8 mouse cellular contexts compared by ENCODE assay signal in genomic region chrX:152143941-152144741, GRCm38 (mm10). TPM values are rescaled to one million over a fixed set of nuclear protein-coding genes. Genes with fewer than 3 reads are reported as not detected.
DNase-seq lines count a peak whose midpoint lies in the region; ATAC-seq lines count a peak whose summit lies in the region.

Iqsec2 (plus strand) TSS chrX:152144268.

- peak within 1 kb of the TSS; percentile 52 for H3K9ac ChIP-seq in embryonic facial prominence, embryonic 12.5 days
- H3K9ac ChIP-seq in heart, embryonic 14.5 days (ENCODE audit: low read length), result peak within 1 kb of the TSS; percentile 73
- peak within 1 kb of the TSS; percentile 71 for H3K9ac ChIP-seq in lung, embryonic 16.5 days (ENCODE audit: low read length)

- 22% methylated on average over 53 of the region's 78 CpGs for WGBS in embryonic facial prominence, embryonic 12.5 days
- 14% methylated on average over 21 of the region's 78 CpGs for WGBS in heart, embryonic 14.5 days
- WGBS in lung, embryonic 16.5 days, result 17% methylated on average over 13 of the region's 78 CpGs

- no peaks in the 10 kb centered on the region; the same call in 1 of the 2 replicates for H3K4me1 ChIP-seq in embryonic facial prominence, embryonic 12.5 days
- H3K4me1 ChIP-seq in heart, embryonic 14.5 days (ENCODE audit: control insufficient read depth in 2 of 2, insufficient read depth in 2 of 2, low read length in 2 of 2), result peaks cover 9 to 10% of the 10 kb centered on the region in 2 experiments; a peak in 3 of 4 replicates
- H3K4me1 ChIP-seq in lung, embryonic 16.5 days (replicated peaks; ENCODE audit: control insufficient read depth, insufficient read depth, low read length), result 0 out of 2 replicates have a peak, but pooled peaks cover 2% of the 10 kb centered on the region

- no peak within 1 kb of the TSS for H3K27ac ChIP-seq in embryonic facial prominence, embryonic 12.5 days
- H3K27ac ChIP-seq in heart, embryonic 14.5 days (replicated peaks in 1 of 2; ENCODE audit: control insufficient read depth in 1 of 2, insufficient read depth in 1 of 2, low read depth in 2 of 2, low read length in 2 of 2), result no peak within 1 kb of the TSS
- H3K27ac ChIP-seq in lung, embryonic 16.5 days (ENCODE audit: low read length), result no peak within 1 kb of the TSS

- H3K4me2 ChIP-seq in embryonic facial prominence, embryonic 12.5 days (replicated peaks), result peak within 1 kb of the TSS; percentile 74
- H3K4me2 ChIP-seq in heart, embryonic 14.5 days (ENCODE audit: low read length), result peak within 1 kb of the TSS; percentile 79
- H3K4me2 ChIP-seq in lung, embryonic 16.5 days (ENCODE audit: low read depth, low read length), result peak within 1 kb of the TSS; percentile 84

- peak; percentile 42 to 59 for DNase-seq in cerebellum, adult 18-20 months
- DNase-seq in cerebellum, postnatal 4 days (ENCODE audit: low spot score in 2 of 2), result no peak
- DNase-seq in R1 (ENCODE audit: low read depth, low spot score), result peak; percentile 15
- peak; percentile 48 to 55 for DNase-seq in kidney, postnatal 4 days
- DNase-seq in right cerebral cortex, postnatal 14 days, result peak; percentile 24

- no peaks in the 10 kb centered on the region for H3K9me3 ChIP-seq in embryonic facial prominence, embryonic 12.5 days
- H3K9me3 ChIP-seq in heart, embryonic 14.5 days (ENCODE audit: control insufficient read depth, low read length), result no peaks in the 10 kb centered on the region
- no peaks in the 10 kb centered on the region for H3K9me3 ChIP-seq in lung, embryonic 16.5 days (ENCODE audit: control insufficient read depth, low read length)

- H3K36me3 ChIP-seq in embryonic facial prominence, embryonic 12.5 days, result no peaks in the 10 kb centered on the region
- H3K36me3 ChIP-seq in heart, embryonic 14.5 days (ENCODE audit: control insufficient read depth, insufficient read depth, low read length), result no peaks in the 10 kb centered on the region
- no peaks in the 10 kb centered on the region for H3K36me3 ChIP-seq in lung, embryonic 16.5 days (ENCODE audit: control insufficient read depth, insufficient read depth, low read length)

- ATAC-seq in embryonic facial prominence, embryonic 12.5 days (ENCODE audit: insufficient number of reproducible peaks, insufficient read depth, low FRiP score, low TSS enrichment), result peak; percentile 76
- ATAC-seq in heart, embryonic 14.5 days (ENCODE audit: insufficient number of reproducible peaks, insufficient read depth, low FRiP score, low read depth), result peak; percentile 79
- ATAC-seq in lung, embryonic 16.5 days (ENCODE audit: low read depth), result peak; percentile 76

- H3K4me3 ChIP-seq in embryonic facial prominence, embryonic 12.5 days, result peak within 1 kb of the TSS; percentile 55
- H3K4me3 ChIP-seq in heart, embryonic 14.5 days (ENCODE audit: control insufficient read depth in 1 of 2, insufficient read depth in 1 of 2, low read depth in 1 of 2, low read length in 2 of 2), result peak within 1 kb of the TSS; percentile 64
- H3K4me3 ChIP-seq in lung, embryonic 16.5 days (ENCODE audit: low read length), result peak within 1 kb of the TSS; percentile 65

- H3K27me3 ChIP-seq in embryonic facial prominence, embryonic 12.5 days, result peaks cover 63% of the 10 kb centered on the region
- peaks cover 43% of the 10 kb centered on the region for H3K27me3 ChIP-seq in heart, embryonic 14.5 days (ENCODE audit: control insufficient read depth, insufficient read depth, low read length)
- H3K27me3 ChIP-seq in lung, embryonic 16.5 days (ENCODE audit: control insufficient read depth, insufficient read depth, low read depth, low read length), result peaks cover 42% of the 10 kb centered on the region

RNA-seq across cellular contexts. Expression of gene Iqsec2, which starts in this region (rescaled TPM):
- polyA plus RNA-seq in embryonic facial prominence, embryonic 12.5 days (2016; fragmentation: Nextera tagmentation; extraction: Ambion mirVana), result 2.4 and 2.7 TPM in 2 replicates
- 45.0 and 45.9 TPM in 2 replicates for polyA plus RNA-seq in heart, embryonic 14.5 days (2014; fragmentation: Nextera tagmentation; extraction: Ambion mirVana)
- 3.6 and 3.8 TPM in 2 replicates for polyA plus RNA-seq in lung, embryonic 16.5 days (2015; fragmentation: Nextera tagmentation; extraction: Ambion mirVana)

Comparison
In these comparisons a context has a peak if more than half of its experiments do, and no peak if none do; other contexts are left out.
1. DNase-seq: peak in cerebellum, adult 18-20 months (2 of 2), R1 (single experiment), kidney, postnatal 4 days (2 of 2) and right cerebral cortex, postnatal 14 days (single experiment); none in cerebellum, postnatal 4 days (0 of 2).
2. Peak in every context shown above with its lines, with median percentiles within 50 percentile points of each other: ATAC-seq, H3K4me2 ChIP-seq, H3K4me3 ChIP-seq and H3K9ac ChIP-seq.